Mouse (Mus musculus) left cerebral cortex, adult 11 months (tissue): ENCODE data around the gene Abcc1.

Experiments used
- DNase-seq: peaks from one replicate; pipeline ENCODE4 v3.0.0; 2022; ENCODE audit warnings: low spot score

The Abcc1 gene

GRCm38 (mm10) chr16:14376352-14376751 lies 15.0 kb downstream of the Abcc1 start:
- DNase-seq = no peak

DNA sequence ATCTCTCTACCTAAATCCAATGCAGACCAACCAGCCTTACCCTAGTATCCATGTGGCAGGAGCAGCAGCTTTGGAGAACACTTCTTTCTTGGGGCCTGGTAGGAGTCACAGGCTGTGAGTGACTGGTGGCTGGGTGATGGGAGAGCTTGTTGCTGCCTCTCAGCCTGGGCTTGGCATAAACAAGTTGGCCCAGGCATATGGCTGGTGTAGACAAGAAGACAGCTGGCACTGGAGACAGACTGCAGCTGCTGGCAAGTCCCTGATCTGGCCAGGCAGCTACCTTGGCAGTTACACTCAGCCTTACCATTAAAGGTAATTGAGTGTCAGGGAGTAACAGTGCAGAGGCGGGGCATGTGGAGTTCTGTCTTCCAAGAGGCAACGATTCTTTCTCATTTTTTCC lies 16.0 kb downstream of the Abcc1 start:
- DNase-seq = no peak

- no peak for DNase-seq
Observed at GRCm38 (mm10) chr16:14378654-14379053, 17.3 kb downstream of the Abcc1 start.

GRCm38 (mm10) chr16:14379888-14380287 lies 18.5 kb downstream of the Abcc1 start:
- DNase-seq = no peak

- DNase-seq = no peak
Observed at GRCm38 (mm10) chr16:14381061-14381665, 19.8 kb downstream of the Abcc1 start.

DNA sequence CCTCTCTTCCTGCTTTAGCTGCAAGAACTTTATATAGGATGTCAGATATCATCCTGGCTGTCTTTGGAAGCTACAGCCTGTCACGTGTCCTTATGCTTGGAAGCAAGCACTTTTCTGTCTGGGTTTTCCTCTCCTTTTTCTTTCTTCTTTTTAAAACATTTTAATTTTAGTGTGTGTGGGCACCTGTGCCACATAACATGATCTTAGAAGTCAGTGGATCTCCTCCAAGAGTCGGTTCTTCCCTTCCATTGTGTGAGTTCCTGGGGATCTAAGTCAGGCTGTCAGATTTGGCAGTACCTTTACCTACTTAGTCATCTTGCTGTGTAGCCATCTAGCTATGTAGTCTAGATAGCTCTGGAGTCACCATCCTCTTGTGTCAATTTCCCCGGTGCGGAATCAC lies 37.9 kb downstream of the Abcc1 start:
- no peak for DNase-seq

DNA sequence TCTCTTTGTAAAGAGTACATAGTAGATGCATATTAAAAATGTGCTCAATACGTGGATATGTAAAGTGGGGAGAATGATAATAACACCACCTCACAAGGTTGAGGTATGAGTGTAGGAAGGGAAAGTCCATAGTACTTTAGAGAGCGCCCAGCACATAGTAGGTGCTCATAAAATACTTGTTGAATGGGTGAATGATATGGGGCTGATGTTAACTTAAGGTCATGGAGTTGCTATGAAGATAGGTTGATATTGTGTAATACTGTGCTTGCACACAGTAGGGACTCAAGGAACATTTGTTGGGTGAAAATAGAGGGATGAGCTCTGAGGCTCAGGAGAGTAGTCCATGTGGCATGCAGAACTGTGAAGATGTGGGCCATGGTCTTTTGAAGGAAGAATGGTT lies 42.1 kb downstream of the Abcc1 start:
- DNase-seq = no peak

DNA sequence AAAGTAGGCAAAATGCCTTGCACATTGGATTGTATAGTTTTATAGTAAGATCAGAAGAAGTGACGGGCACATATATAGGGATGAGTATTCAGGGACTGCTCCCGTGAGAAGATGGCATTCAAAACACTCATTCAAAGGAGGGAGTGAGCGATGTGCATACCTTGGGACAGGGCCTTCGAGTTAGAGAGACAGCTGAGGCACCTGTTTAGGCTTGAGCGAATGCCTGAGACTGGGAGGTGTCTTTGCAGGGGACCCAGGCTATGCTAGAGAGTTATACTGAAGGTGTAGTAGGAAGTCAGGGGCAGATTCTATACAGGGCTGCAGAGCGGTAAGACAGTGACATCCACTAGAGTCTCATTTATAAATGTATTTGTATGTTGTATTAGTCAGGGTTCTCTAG lies 44.3 kb downstream of the Abcc1 start:
- no peak for DNase-seq

DNA sequence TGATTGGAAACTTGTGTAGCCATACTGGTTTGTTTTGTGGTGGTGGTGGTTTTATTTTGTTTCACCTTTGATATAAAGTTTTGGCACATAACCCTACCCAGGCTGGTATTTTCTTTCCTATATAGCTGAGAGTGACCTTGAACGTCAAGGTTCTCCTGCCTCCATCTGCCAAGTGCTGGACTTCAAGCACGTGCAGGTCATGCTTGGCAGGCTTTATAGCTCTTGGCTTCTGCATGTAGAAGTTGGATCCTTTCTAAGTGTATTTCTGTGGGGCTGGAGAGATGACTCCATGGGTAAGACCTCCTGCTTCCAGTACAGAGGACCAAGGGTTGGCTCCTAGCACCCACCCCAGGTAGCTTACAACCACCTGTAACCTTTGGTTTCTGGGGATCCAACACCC lies 47.8 kb downstream of the Abcc1 start:
- DNase-seq = no peak

GRCm38 (mm10) chr16:14409776-14410175 lies 48.4 kb downstream of the Abcc1 start:
- DNase-seq = no peak

GRCm38 (mm10) chr16:14410611-14411010 lies 49.3 kb downstream of the Abcc1 start:
- no peak for DNase-seq

- DNase-seq = no peak
Observed at GRCm38 (mm10) chr16:14411156-14411555, 49.8 kb downstream of the Abcc1 start.

DNA sequence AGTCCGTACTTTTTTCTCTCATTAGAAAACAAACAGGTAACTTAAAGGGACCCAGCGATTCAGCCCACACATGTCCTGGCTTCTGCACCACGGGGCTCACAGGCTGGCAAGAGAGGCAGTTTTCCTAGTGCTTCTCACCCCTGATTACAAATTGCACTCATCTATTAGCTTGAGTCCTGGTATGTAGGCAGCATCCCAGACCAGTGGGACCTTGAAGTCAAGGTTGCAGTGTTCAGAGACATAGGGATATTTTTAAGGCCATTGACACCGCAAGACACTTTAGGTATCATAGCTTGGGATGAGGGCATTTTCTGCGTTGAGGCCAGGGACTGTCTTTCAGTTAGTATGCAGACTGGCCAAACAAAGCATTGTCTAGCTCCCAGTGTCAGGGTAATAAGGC lies 51.2 kb downstream of the Abcc1 start:
- no peak for DNase-seq

GRCm38 (mm10) chr16:14415206-14415605 lies 53.8 kb downstream of the Abcc1 start:
- no peak for DNase-seq

DNA sequence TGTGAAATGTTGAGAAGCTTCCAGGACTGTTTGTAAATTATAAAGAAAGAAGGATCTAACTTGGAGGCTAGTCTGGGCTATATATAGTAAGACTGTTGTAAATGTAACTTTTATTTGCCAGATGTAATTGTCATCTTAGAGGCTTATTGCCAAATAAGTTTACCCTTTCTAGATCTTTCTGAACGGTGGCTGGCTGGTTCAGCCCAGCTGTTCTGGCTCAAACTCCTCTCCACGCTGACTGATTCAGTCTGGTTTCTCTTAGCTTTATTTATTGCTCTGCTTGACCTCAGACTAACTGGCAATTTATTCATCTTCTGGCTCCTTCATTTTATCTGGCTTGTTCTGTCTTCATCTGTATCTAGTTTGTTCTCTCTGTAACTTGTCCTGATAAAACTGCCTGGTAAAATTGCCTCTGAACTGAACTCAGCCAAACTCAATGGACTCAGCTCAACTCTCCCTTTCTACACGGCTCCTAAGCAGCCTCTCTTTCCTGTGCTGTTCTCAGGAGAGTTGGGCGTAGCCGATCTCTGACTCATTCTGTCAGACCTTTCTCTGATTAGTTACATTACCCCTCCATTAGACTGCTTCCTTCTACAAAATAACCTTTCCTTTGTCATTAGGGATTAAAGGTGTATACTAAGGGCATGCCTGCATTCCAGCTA lies 55.7 kb downstream of the Abcc1 start:
- DNase-seq = no peak

- DNase-seq = no peak
Observed at GRCm38 (mm10) chr16:14420496-14421132, 59.3 kb downstream of the Abcc1 start.

GRCm38 (mm10) chr16:14422081-14422480 lies 60.7 kb downstream of the Abcc1 start:
- DNase-seq = no peak

- DNase-seq = no peak
Observed at GRCm38 (mm10) chr16:14429371-14429770, 68.0 kb downstream of the Abcc1 start.

GRCm38 (mm10) chr16:14432996-14433395 lies 71.6 kb downstream of the Abcc1 start:
- DNase-seq = no peak

DNA sequence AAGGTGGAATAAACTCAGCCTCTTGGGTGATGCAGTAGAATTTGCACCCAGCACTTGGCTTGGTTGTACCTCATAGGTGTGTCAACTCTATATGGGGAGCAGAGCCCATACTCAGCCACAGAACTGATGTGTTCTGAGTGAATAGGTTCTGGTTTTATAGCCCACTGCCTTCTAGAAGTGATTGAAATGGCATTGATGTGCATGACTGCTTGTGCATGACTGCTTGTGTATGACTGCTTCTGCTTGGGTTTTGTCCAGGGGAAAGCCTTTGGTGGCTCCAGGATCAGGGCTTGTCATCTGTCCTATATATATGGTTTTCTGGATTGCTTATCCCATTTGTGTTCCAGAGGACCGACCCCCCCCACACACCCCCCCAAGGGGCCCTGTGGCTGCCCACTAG lies 74.2 kb downstream of the Abcc1 start:
- no peak for DNase-seq

- DNase-seq = no peak
Observed at GRCm38 (mm10) chr16:14437446-14437982, 76.2 kb downstream of the Abcc1 start.

DNA sequence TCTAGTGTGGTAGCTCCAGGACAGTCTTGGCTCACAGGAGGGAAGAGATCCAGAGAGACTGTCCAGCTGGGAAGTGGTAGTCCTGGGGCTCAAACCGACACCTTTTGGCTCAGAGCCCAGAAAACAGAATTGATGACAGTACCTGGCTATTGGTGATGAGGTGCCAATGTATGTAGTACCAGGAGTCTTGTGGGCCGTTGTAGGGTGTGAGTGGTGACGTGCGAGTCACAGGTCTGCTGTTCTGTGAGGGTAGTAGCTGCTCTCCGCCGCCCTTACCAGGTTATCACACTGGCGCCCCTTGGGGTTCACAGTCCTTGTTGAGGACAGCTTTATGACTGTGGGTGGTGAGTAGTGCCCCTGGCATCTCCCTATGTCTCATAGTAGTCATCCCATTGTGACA lies 77.2 kb downstream of the Abcc1 start:
- DNase-seq = no peak

DNA sequence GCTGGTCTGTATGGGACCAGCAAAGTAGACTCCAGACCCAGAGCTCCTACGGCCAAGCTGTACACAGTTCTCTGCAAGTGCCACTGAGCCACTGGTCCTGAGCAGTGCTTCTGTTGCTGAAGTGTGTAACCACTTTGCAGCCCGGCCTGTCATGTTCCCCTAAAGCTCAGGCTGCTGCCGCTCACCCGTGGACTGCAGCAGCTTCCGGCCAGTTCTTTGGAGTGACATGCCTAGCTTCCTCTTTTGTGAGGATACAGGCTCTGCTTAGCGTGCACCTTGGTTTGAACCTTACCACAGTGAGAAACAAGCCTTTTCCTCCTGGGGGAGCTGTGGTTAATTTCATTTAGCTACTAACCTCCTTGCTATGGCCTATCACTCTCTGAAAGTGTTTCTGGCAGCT lies 77.7 kb downstream of the Abcc1 start:
- no peak for DNase-seq
